Mouse (Mus musculus) testis, adult 2 months (tissue): Measurements from ENCODE around the gene Gm379.

Experiments
- CTCF ChIP-seq: fragments of 200-500 bp; IDR thresholded peaks from 2 replicates; pipeline ENCODE4 v1.5.1; 2012; ENCODE audit warnings: low read depth, mild to moderate bottlenecking, inconsistent platforms, low read length, moderate library complexity; ENCODE audit not compliant: control insufficient read depth, insufficient read depth, insufficient replicate concordance
- POLR2A ChIP-seq: fragments of 200-500 bp; IDR thresholded peaks from 2 replicates; pipeline ENCODE4 v1.6.1; 2012; ENCODE audit warnings: low read depth, mild to moderate bottlenecking, inconsistent platforms, low read length, moderate library complexity; ENCODE audit not compliant: control insufficient read depth

GRCm38 (mm10) chrX:108620886-108621285 is 43.8 kb downstream of the Gm379 start:
- TF ChIP-seq CTCF (no peak), POLR2A (no peak)
